Mouse (Mus musculus): Measurements from ENCODE around the gene Rbfox1. TPM values are rescaled to one million over a fixed set of nuclear protein-coding genes. Genes with fewer than 3 reads are reported as not detected.

Gene Rbfox1
- polyA plus RNA-seq, 1 experiment from 2014 or later, result 0.57 TPM

- Histone ChIP-seq H3K27ac (ENCODE audit: low read depth) (no peak overlapping the region), H3K27me3 (ENCODE audit: insufficient read depth, low read length) (no peaks in the 10 kb centered on the region), H3K4me2 (no peak overlapping the region), H3K4me3 (ENCODE audit: low read depth, low read length) (no peak overlapping the region), H3K9ac (no peak overlapping the region), H3K36me3 (ENCODE audit: insufficient read depth) (no peaks in the 10 kb centered on the region), H3K9me3 (ENCODE audit: low read depth, low read length) (no peaks in the 10 kb centered on the region), H3K4me1 (ENCODE audit: insufficient read depth) (no peaks in the 10 kb centered on the region; the same call in 1 of the 2 replicates)
- ATAC-seq (ENCODE audit: insufficient read depth) (no peak), DNase-seq (no peak)
- no peak for TF ChIP-seq CTCF (IDR thresholded peaks at IDR 0.05; ENCODE audit: low read depth)
- 76% methylated on average over 2 of the region's 2 CpGs for WGBS
These were observed 1020.8 kb downstream of the Rbfox1 start for GRCm38 (mm10) chr16:6906001-6906400.

- no peak overlapping the region for H3K9ac ChIP-seq
- H3K27me3 ChIP-seq (ENCODE audit: insufficient read depth, low read length), result no peaks in the 10 kb centered on the region
- DNase-seq (peak; percentile 45), ATAC-seq (ENCODE audit: insufficient read depth) (no peak)
- no peak for TF ChIP-seq CTCF (IDR thresholded peaks at IDR 0.05; ENCODE audit: low read depth)
- WGBS, result 33% methylated on average over 6 of the region's 6 CpGs
- H3K4me3 ChIP-seq (ENCODE audit: low read depth, low read length), result no peak overlapping the region
- no peaks in the 10 kb centered on the region for H3K36me3 ChIP-seq (ENCODE audit: insufficient read depth)
- H3K4me1 ChIP-seq (ENCODE audit: insufficient read depth), result no peaks in the 10 kb centered on the region; the same call in 1 of the 2 replicates
- H3K27ac ChIP-seq (ENCODE audit: low read depth), result no peak overlapping the region
- H3K9me3 ChIP-seq (ENCODE audit: low read depth, low read length), result no peaks in the 10 kb centered on the region
- H3K4me2 ChIP-seq, result no peak overlapping the region
These were observed 1022.4 kb downstream of the Rbfox1 start for GRCm38 (mm10) chr16:6907550-6907949.

DNA sequence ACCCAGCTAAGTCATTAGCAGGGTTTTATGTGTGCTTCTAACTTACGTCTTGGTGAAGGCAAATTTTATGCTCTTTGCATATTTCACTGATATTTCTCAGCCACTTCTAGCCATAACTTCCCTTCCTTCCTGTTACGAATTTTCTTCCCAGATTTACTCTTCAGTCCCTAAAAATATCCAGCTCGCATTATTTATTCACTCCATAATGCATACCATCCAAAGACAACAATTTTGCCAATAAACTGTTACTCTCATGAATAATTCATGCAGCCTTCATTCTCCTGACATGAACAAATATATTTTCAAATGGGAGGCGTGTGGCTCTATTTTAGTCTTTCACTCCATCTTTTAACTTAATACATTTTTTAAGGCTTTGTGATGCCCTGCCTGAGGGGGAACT is 1029.4 kb downstream of the Rbfox1 start:
- no peak for ATAC-seq (ENCODE audit: insufficient read depth)

GRCm38 (mm10) chr16:6918641-6919040 is 1033.5 kb downstream of the Rbfox1 start:
- Histone ChIP-seq H3K4me2 (no peak overlapping the region), H3K9me3 (ENCODE audit: low read depth, low read length) (no peaks in the 10 kb centered on the region), H3K36me3 (ENCODE audit: insufficient read depth) (no peaks in the 10 kb centered on the region), H3K27ac (ENCODE audit: low read depth) (no peak overlapping the region), H3K4me1 (ENCODE audit: insufficient read depth) (no peaks in the 10 kb centered on the region), H3K9ac (no peak overlapping the region), H3K27me3 (ENCODE audit: insufficient read depth, low read length) (no peaks in the 10 kb centered on the region), H3K4me3 (ENCODE audit: low read depth, low read length) (no peak overlapping the region)
- WGBS, result 28% methylated on average over 3 of the region's 3 CpGs
- no peak for ATAC-seq (ENCODE audit: insufficient read depth)
- TF ChIP-seq CTCF (IDR thresholded peaks at IDR 0.05; ENCODE audit: low read depth), result no peak
- peak; percentile 33 for DNase-seq

More for the DNA sequence above, 1029.4 kb downstream of the Rbfox1 start:
- H3K4me2 ChIP-seq, result no peak overlapping the region
- WGBS, result 65% methylated on average over 4 of the region's 4 CpGs
- TF ChIP-seq CTCF (IDR thresholded peaks at IDR 0.05; ENCODE audit: low read depth), result no peak
- no peak overlapping the region for H3K9ac ChIP-seq
- H3K27me3 ChIP-seq (ENCODE audit: insufficient read depth, low read length), result no peaks in the 10 kb centered on the region
- H3K9me3 ChIP-seq (ENCODE audit: low read depth, low read length), result no peaks in the 10 kb centered on the region
- no peaks in the 10 kb centered on the region for H3K36me3 ChIP-seq (ENCODE audit: insufficient read depth)
- no peak overlapping the region for H3K4me3 ChIP-seq (ENCODE audit: low read depth, low read length)
- H3K4me1 ChIP-seq (ENCODE audit: insufficient read depth), result no peaks in the 10 kb centered on the region
- H3K27ac ChIP-seq (ENCODE audit: low read depth), result no peak overlapping the region
- no peak for DNase-seq

- Histone ChIP-seq H3K27ac (ENCODE audit: low read depth) (no peak overlapping the region), H3K4me2 (no peak overlapping the region), H3K9me3 (ENCODE audit: low read depth, low read length) (no peaks in the 10 kb centered on the region), H3K4me3 (ENCODE audit: low read depth, low read length) (no peak overlapping the region), H3K4me1 (ENCODE audit: insufficient read depth) (no peaks in the 10 kb centered on the region), H3K36me3 (ENCODE audit: insufficient read depth) (no peaks in the 10 kb centered on the region), H3K9ac (no peak overlapping the region), H3K27me3 (ENCODE audit: insufficient read depth, low read length) (no peaks in the 10 kb centered on the region)
- 24% methylated on average over 5 of the region's 5 CpGs for WGBS
- no peak for ATAC-seq (ENCODE audit: insufficient read depth)
- no peak for TF ChIP-seq CTCF (IDR thresholded peaks at IDR 0.05; ENCODE audit: low read depth)
- peak; percentile 27 for DNase-seq
These were observed 1034.5 kb downstream of the Rbfox1 start for GRCm38 (mm10) chr16:6919681-6920080.

GRCm38 (mm10) chr16:6927661-6928060 is 1042.5 kb downstream of the Rbfox1 start:
- Histone ChIP-seq H3K4me1 (ENCODE audit: insufficient read depth) (no peaks in the 10 kb centered on the region), H3K9ac (no peak overlapping the region), H3K4me3 (ENCODE audit: low read depth, low read length) (no peak overlapping the region), H3K9me3 (ENCODE audit: low read depth, low read length) (no peaks in the 10 kb centered on the region), H3K4me2 (no peak overlapping the region), H3K27ac (ENCODE audit: low read depth) (no peak overlapping the region), H3K36me3 (ENCODE audit: insufficient read depth) (no peaks in the 10 kb centered on the region), H3K27me3 (ENCODE audit: insufficient read depth, low read length) (no peaks in the 10 kb centered on the region)
- WGBS, result 56% methylated on average over 2 of the region's 2 CpGs
- TF ChIP-seq CTCF (IDR thresholded peaks at IDR 0.05; ENCODE audit: low read depth), result no peak
- DNase-seq (no peak), ATAC-seq (ENCODE audit: insufficient read depth) (no peak)

- H3K4me3 ChIP-seq (ENCODE audit: low read depth, low read length), result no peak overlapping the region
- H3K27me3 ChIP-seq (ENCODE audit: insufficient read depth, low read length), result no peaks in the 10 kb centered on the region
- no peaks in the 10 kb centered on the region for H3K9me3 ChIP-seq (ENCODE audit: low read depth, low read length)
- ATAC-seq (ENCODE audit: insufficient read depth) (no peak), DNase-seq (peak; percentile 66)
- H3K4me2 ChIP-seq, result no peak overlapping the region
- WGBS, result 39% methylated on average over 3 of the region's 3 CpGs
- H3K36me3 ChIP-seq (ENCODE audit: insufficient read depth), result no peaks in the 10 kb centered on the region
- no peaks in the 10 kb centered on the region for H3K4me1 ChIP-seq (ENCODE audit: insufficient read depth)
- TF ChIP-seq CTCF (IDR thresholded peaks at IDR 0.05; ENCODE audit: low read depth), result no peak
- no peak overlapping the region for H3K9ac ChIP-seq
- no peak overlapping the region for H3K27ac ChIP-seq (ENCODE audit: low read depth)
These were observed 1045.6 kb downstream of the Rbfox1 start for GRCm38 (mm10) chr16:6930795-6931194.

DNA sequence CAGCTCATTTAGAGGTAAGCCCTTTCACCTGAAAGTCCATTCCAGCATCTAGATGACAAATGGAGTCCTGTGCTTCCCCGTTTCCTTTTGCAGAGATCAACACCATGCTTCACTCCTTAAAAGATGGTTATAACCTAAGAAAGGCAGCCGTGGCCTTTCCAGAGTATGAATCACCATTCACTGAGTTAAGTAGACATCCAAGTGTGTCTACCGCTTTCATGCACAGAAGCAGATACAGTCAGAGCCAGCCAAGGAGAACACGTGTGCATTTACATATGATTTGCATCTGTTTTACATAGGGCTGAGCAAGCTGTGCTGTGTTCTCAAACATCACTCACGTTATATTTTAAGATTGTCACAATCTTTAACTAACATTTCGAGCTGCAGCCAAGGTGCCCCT is 1061.0 kb downstream of the Rbfox1 start:
- DNase-seq (no peak), ATAC-seq (ENCODE audit: insufficient read depth) (no peak)
- H3K27me3 ChIP-seq (ENCODE audit: insufficient read depth, low read length), result no peaks in the 10 kb centered on the region
- no peak for TF ChIP-seq CTCF (IDR thresholded peaks at IDR 0.05; ENCODE audit: low read depth)
- no peak overlapping the region for H3K4me3 ChIP-seq (ENCODE audit: low read depth, low read length)
- no peak overlapping the region for H3K9ac ChIP-seq
- no peaks in the 10 kb centered on the region for H3K36me3 ChIP-seq (ENCODE audit: insufficient read depth)
- H3K9me3 ChIP-seq (ENCODE audit: low read depth, low read length), result no peaks in the 10 kb centered on the region
- peaks cover 3% of the 10 kb centered on the region; the same call in 1 of the 2 replicates for H3K4me1 ChIP-seq (ENCODE audit: insufficient read depth)
- no peak overlapping the region for H3K27ac ChIP-seq (ENCODE audit: low read depth)
- no peak overlapping the region for H3K4me2 ChIP-seq
- 70% methylated on average over 6 of the region's 6 CpGs for WGBS

Measured in lung, embryonic 14.5 days (tissue).